Mouse (Mus musculus) G1E (cell line): ENCODE measurements around the gene Capn9.

ENCODE experiments used
- CTCF ChIP-seq: IDR thresholded peaks from 2 replicates; pipeline ENCODE4 v1.5.1; 2012; ENCODE audit warnings: low read depth, low read length, inconsistent platforms, mixed read lengths
- GATA1 ChIP-seq: IDR thresholded peaks from 2 replicates; pipeline ENCODE4 v1.6.1; 2012; ENCODE audit warnings: borderline replicate concordance, low read length, inconsistent platforms, mixed read lengths
- POLR2AphosphoS5 ChIP-seq: IDR thresholded peaks from 2 replicates; pipeline ENCODE4 v1.6.1; 2012; ENCODE audit warnings: low read depth, low read length, inconsistent platforms; ENCODE audit not compliant: insufficient replicate concordance
- TAL1 ChIP-seq: conservative IDR thresholded peaks from 2 replicates; pipeline ENCODE4 v1.6.1; 2012; ENCODE audit warnings: low read depth, low read length, inconsistent platforms, mixed read lengths

DNA sequence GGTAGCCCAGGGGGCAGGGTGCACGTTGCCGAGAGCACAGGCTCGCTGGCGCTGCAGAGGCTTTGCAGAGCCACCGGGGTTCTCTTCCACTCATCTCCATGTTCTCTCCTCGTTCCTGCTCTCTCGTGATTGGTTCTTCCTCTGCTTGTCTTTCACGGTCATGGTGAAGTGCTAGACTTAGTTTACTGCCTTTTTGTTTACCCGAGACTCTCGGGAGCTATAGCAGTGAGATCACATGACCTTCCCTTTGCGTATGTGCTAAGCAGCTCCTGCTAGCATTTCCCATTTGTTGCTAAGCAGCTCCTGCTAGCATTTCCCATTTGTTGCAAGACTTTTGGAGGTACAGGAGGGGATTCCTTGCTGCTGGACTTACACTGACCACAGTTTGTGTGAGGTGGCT is 28.6 kb upstream of the Capn9 start:
- TF ChIP-seq CTCF (no peak), POLR2AphosphoS5 (no peak), TAL1 (no peak), GATA1 (no peak)
